Mouse (Mus musculus): ENCODE data around the gene Gk5. TPM values are rescaled to one million over a fixed set of nuclear protein-coding genes. Genes with fewer than 3 reads are reported as not detected.

The Gk5 gene
- polyA plus RNA-seq, 1 experiment from 2014 or later = 2.1 TPM

- no peaks in the 10 kb centered on the region for H3K27me3 ChIP-seq (ENCODE audit: insufficient read depth, poor library complexity, severe bottlenecking)
- no peak overlapping the region for H3K4me3 ChIP-seq
- no peaks in the 10 kb centered on the region for H3K4me1 ChIP-seq (replicated peaks)
- DNase-seq (ENCODE audit: low spot score) = no peak
- H3K9me3 ChIP-seq = no peaks in the 10 kb centered on the region
- H3K27ac ChIP-seq = no peak overlapping the region
- H3K36me3 ChIP-seq = no peaks in the 10 kb centered on the region
- whole genome bisulfite sequencing = 59% methylated on average over 5 of the region's 5 CpGs
Measured at GRCm38 (mm10) chr9:96127972-96128371, 8.8 kb downstream of the Gk5 start.

- WGBS = 83% methylated on average over 4 of the region's 4 CpGs
Measured at GRCm38 (mm10) chr9:96132956-96133603, 13.9 kb downstream of the Gk5 start.

GRCm38 (mm10) chr9:96134470-96134869 is 15.3 kb downstream of the Gk5 start:
- H3K36me3 ChIP-seq = no peaks in the 10 kb centered on the region
- no peak overlapping the region for H3K4me3 ChIP-seq
- H3K27me3 ChIP-seq (ENCODE audit: insufficient read depth, poor library complexity, severe bottlenecking) = no peaks in the 10 kb centered on the region
- H3K9me3 ChIP-seq = no peaks in the 10 kb centered on the region
- peaks cover 7% of the 10 kb centered on the region; the same call in 1 of the 2 replicates for H3K4me1 ChIP-seq (replicated peaks)
- WGBS = 89% methylated on average over 7 of the region's 7 CpGs
- no peak overlapping the region for H3K27ac ChIP-seq
- no peak for DNase-seq (ENCODE audit: low spot score)

More at GRCm38 (mm10) chr9:96132956-96133603, 13.9 kb downstream of the Gk5 start:
- H3K27ac ChIP-seq = no peak overlapping the region
- no peak for DNase-seq (ENCODE audit: low spot score)
- H3K36me3 ChIP-seq = no peaks in the 10 kb centered on the region
- no peaks in the 10 kb centered on the region for H3K9me3 ChIP-seq
- H3K27me3 ChIP-seq (ENCODE audit: insufficient read depth, poor library complexity, severe bottlenecking) = no peaks in the 10 kb centered on the region
- peaks cover 7% of the 10 kb centered on the region; the same call in 1 of the 2 replicates for H3K4me1 ChIP-seq (replicated peaks)
- H3K4me3 ChIP-seq = no peak overlapping the region

- 84% methylated on average over 8 of the region's 8 CpGs for WGBS
- Histone ChIP-seq H3K4me3 (no peak overlapping the region), H3K9me3 (no peaks in the 10 kb centered on the region), H3K27me3 (ENCODE audit: insufficient read depth, poor library complexity, severe bottlenecking) (no peaks in the 10 kb centered on the region), H3K36me3 (no peaks in the 10 kb centered on the region), H3K4me1 (replicated peaks) (peaks cover 7% of the 10 kb centered on the region; the same call in 1 of the 2 replicates), H3K27ac (no peak overlapping the region)
- no peak for DNase-seq (ENCODE audit: low spot score)
Measured at GRCm38 (mm10) chr9:96134916-96135315, 15.8 kb downstream of the Gk5 start.

- Histone ChIP-seq H3K36me3 (no peaks in the 10 kb centered on the region), H3K27ac (no peak overlapping the region), H3K27me3 (ENCODE audit: insufficient read depth, poor library complexity, severe bottlenecking) (no peaks in the 10 kb centered on the region), H3K4me1 (replicated peaks) (peaks cover 7% of the 10 kb centered on the region; the same call in 1 of the 2 replicates), H3K4me3 (no peak overlapping the region), H3K9me3 (no peaks in the 10 kb centered on the region)
- WGBS = 61% methylated on average over 7 of the region's 7 CpGs
- no peak for DNase-seq (ENCODE audit: low spot score)
Measured at GRCm38 (mm10) chr9:96135461-96135860, 16.3 kb downstream of the Gk5 start.

- Histone ChIP-seq H3K27me3 (ENCODE audit: insufficient read depth, poor library complexity, severe bottlenecking) (no peaks in the 10 kb centered on the region), H3K4me3 (no peak overlapping the region), H3K36me3 (no peaks in the 10 kb centered on the region), H3K9me3 (no peaks in the 10 kb centered on the region), H3K4me1 (replicated peaks) (peaks cover 7% of the 10 kb centered on the region; the same call in 1 of the 2 replicates), H3K27ac (no peak overlapping the region)
- DNase-seq (ENCODE audit: low spot score) = no peak
- WGBS = 92% methylated on average over 9 of the region's 9 CpGs
Measured at GRCm38 (mm10) chr9:96138958-96139357, 19.8 kb downstream of the Gk5 start.

GRCm38 (mm10) chr9:96139876-96140275 is 20.7 kb downstream of the Gk5 start:
- WGBS = 39% methylated on average over 5 of the region's 5 CpGs
- DNase-seq (ENCODE audit: low spot score) = no peak
- Histone ChIP-seq H3K36me3 (no peaks in the 10 kb centered on the region), H3K27ac (no peak overlapping the region), H3K4me3 (no peak overlapping the region), H3K27me3 (ENCODE audit: insufficient read depth, poor library complexity, severe bottlenecking) (no peaks in the 10 kb centered on the region), H3K4me1 (replicated peaks) (peaks cover 7% of the 10 kb centered on the region; the same call in 1 of the 2 replicates), H3K9me3 (no peaks in the 10 kb centered on the region)

GRCm38 (mm10) chr9:96140931-96141330 is 21.8 kb downstream of the Gk5 start:
- 75% methylated on average over 7 of the region's 7 CpGs for WGBS
- H3K9me3 ChIP-seq = no peaks in the 10 kb centered on the region

GRCm38 (mm10) chr9:96142499-96142898 is 23.3 kb downstream of the Gk5 start:
- H3K9me3 ChIP-seq = no peaks in the 10 kb centered on the region
- no peaks in the 10 kb centered on the region for H3K27me3 ChIP-seq (ENCODE audit: insufficient read depth, poor library complexity, severe bottlenecking)
- WGBS = 69% methylated on average over 6 of the region's 6 CpGs
- H3K36me3 ChIP-seq = peaks cover 12% of the 10 kb centered on the region
- H3K27ac ChIP-seq = no peak overlapping the region
- no peaks in the 10 kb centered on the region for H3K4me1 ChIP-seq (replicated peaks)
- no peak for DNase-seq (ENCODE audit: low spot score)
- H3K4me3 ChIP-seq = no peak overlapping the region

More at GRCm38 (mm10) chr9:96140931-96141330, 21.8 kb downstream of the Gk5 start:
- Histone ChIP-seq H3K36me3 (0 out of 2 replicates have a peak, but pooled peaks cover 1% of the 10 kb centered on the region), H3K27ac (no peak overlapping the region), H3K4me3 (no peak overlapping the region), H3K4me1 (replicated peaks) (no peaks in the 10 kb centered on the region), H3K27me3 (ENCODE audit: insufficient read depth, poor library complexity, severe bottlenecking) (no peaks in the 10 kb centered on the region)
- DNase-seq (ENCODE audit: low spot score) = no peak

- no peak overlapping the region for H3K4me3 ChIP-seq
- WGBS = 97% methylated on average over 4 of the region's 4 CpGs
- no peaks in the 10 kb centered on the region for H3K9me3 ChIP-seq
- no peaks in the 10 kb centered on the region for H3K4me1 ChIP-seq (replicated peaks)
- no peak for DNase-seq (ENCODE audit: low spot score)
- H3K27ac ChIP-seq = no peak overlapping the region
- no peaks in the 10 kb centered on the region for H3K27me3 ChIP-seq (ENCODE audit: insufficient read depth, poor library complexity, severe bottlenecking)
- peaks cover 16% of the 10 kb centered on the region for H3K36me3 ChIP-seq
Measured at GRCm38 (mm10) chr9:96143633-96144032, 24.5 kb downstream of the Gk5 start.

GRCm38 (mm10) chr9:96144883-96145282 is 25.7 kb downstream of the Gk5 start:
- Histone ChIP-seq H3K9me3 (no peaks in the 10 kb centered on the region), H3K4me1 (replicated peaks) (no peaks in the 10 kb centered on the region), H3K4me3 (no peak overlapping the region), H3K27me3 (ENCODE audit: insufficient read depth, poor library complexity, severe bottlenecking) (no peaks in the 10 kb centered on the region), H3K36me3 (peaks cover 16% of the 10 kb centered on the region), H3K27ac (no peak overlapping the region)
- no peak for DNase-seq (ENCODE audit: low spot score)

GRCm38 (mm10) chr9:96152801-96153200 is 33.6 kb downstream of the Gk5 start:
- no peak overlapping the region for H3K4me3 ChIP-seq
- H3K27ac ChIP-seq = no peak overlapping the region
- no peaks in the 10 kb centered on the region for H3K27me3 ChIP-seq (ENCODE audit: insufficient read depth, poor library complexity, severe bottlenecking)
- 90% methylated on average over 7 of the region's 7 CpGs for WGBS
- H3K36me3 ChIP-seq = peaks cover 7% of the 10 kb centered on the region; the same call in 1 of the 2 replicates
- no peak for DNase-seq (ENCODE audit: low spot score)
- H3K9me3 ChIP-seq = no peaks in the 10 kb centered on the region
- H3K4me1 ChIP-seq (replicated peaks) = no peaks in the 10 kb centered on the region

GRCm38 (mm10) chr9:96158431-96158830 is 39.3 kb downstream of the Gk5 start:
- Histone ChIP-seq H3K27ac (no peak overlapping the region), H3K36me3 (no peaks in the 10 kb centered on the region), H3K27me3 (ENCODE audit: insufficient read depth, poor library complexity, severe bottlenecking) (no peaks in the 10 kb centered on the region), H3K4me1 (replicated peaks) (no peaks in the 10 kb centered on the region), H3K9me3 (no peaks in the 10 kb centered on the region), H3K4me3 (no peak overlapping the region)
- DNase-seq (ENCODE audit: low spot score) = no peak
- WGBS = 62% methylated on average over 4 of the region's 4 CpGs
